Mouse (Mus musculus): Measurements from ENCODE around the gene Eftud2. TPM values are rescaled to one million over a fixed set of nuclear protein-coding genes. Genes with fewer than 3 reads are reported as not detected.

The Eftud2 gene
- total RNA-seq, 2 experiments from 2014 or later: 49.8 to 54.5 TPM

DNA sequence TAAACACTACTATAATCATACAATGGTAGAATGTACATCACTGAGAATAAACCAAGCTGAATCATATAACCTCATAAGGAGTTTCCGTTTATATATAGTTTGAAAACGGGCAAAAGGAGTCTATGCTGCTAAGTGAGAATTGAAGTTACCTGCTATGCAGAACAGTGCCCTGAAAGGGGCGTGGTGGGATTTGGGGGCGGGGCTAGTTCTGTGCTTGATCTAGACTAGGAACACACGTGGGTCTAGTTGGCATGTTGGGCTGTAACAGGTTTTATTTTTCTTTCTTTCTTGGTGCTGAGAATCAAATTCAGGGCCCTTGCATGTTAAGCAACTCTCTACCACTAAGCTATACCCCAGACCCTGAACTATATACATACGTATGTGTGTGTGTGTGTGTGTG is 59.6 kb downstream of the Eftud2 start:
- no peak for ATAC-seq (replicated peaks; ENCODE audit: low FRiP score, poor library complexity, severe bottlenecking)

DNA sequence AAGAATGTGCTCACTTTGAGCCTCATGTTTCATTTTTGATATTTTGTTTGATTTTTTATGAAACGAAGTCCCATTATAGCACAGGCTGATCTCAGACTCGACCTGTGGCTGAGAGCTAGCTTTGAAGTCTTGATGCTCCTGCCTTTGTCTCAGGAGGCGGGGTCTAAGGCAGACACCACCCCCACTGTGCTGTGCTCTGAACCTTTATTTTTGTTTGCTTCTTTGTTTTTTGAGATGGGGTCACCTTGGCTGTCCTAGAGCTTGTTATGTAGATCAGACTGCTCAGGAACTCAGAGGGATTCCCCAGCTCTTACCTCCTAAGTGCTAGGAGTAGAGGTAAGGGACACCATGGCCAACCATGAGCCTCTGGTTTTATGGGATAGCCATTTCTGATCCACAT is 60.4 kb downstream of the Eftud2 start:
- no peak for ATAC-seq (replicated peaks; ENCODE audit: low FRiP score, poor library complexity, severe bottlenecking)

DNA sequence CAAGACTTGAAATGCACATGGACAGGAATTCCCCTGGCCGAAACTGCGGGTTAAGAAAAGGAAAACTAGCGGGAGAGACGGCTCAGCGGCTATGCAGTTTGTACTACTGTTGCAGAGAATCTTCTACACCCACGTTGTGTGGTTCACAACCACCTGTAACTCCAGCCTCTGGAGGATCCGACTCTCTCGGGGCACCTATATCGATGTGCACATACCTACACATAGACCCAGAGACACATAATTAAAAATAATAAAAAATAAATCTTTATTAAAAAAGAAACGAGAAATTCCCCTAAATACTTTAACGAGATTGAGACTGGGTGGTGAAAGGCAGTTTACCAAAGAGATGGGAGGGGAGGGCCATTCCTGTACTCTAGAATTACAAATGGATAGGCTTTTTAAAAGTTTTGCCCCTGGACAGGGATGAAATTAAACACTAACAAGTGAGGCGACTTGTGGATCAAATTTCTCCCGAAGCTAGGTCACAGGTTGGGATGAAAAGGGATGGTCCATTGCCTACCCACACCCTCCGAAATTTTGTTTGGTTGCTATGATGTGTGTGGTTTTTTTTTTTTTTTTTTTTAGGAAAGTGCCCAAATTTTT is 60.9 kb downstream of the Eftud2 start:
- no peak for ATAC-seq (replicated peaks; ENCODE audit: low FRiP score, poor library complexity, severe bottlenecking)

DNA sequence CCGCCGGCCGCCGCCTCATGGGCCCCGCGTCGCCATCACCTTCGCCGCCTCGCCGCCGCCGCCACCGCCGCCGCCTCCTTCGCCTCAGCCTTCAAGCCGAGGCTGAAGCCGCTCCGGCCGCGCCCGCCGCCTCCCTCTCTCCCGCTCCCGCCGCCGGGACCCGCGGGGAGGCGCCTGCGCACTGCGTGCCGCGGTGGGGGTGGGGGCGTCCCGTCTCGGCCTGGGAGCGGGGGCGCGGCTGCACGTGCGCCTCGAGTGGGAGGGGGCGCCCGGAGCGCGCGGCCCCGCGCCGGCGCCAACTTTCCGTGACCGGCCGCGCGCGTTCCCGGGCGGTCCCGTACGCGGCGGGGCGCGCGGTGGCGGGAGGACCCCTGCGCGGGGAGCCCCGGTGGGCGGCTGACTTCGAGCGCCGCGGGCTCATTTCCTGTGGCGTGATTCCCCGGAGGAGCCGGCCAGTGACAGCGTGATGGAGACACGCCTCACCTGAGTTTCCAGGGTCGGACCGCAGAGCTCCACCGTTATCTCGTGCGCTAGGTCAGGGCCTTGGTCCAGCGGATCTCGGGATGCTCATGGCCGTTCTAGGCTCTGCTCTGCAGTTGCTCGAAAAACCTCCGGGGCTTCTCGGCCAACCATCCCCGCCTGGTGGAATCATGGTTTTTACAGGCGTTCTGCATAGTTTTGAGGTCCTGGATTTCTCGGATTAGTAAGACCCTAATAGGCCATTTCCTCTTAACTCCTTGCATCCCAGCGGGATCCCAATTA is 61.6 kb downstream of the Eftud2 start, which contains the start of gene Gjc1:
Gjc1 (minus strand) TSS at position 680 of the 762 bp plus-strand sequence.
- no peak for ATAC-seq (replicated peaks; ENCODE audit: low FRiP score, poor library complexity, severe bottlenecking)

DNA sequence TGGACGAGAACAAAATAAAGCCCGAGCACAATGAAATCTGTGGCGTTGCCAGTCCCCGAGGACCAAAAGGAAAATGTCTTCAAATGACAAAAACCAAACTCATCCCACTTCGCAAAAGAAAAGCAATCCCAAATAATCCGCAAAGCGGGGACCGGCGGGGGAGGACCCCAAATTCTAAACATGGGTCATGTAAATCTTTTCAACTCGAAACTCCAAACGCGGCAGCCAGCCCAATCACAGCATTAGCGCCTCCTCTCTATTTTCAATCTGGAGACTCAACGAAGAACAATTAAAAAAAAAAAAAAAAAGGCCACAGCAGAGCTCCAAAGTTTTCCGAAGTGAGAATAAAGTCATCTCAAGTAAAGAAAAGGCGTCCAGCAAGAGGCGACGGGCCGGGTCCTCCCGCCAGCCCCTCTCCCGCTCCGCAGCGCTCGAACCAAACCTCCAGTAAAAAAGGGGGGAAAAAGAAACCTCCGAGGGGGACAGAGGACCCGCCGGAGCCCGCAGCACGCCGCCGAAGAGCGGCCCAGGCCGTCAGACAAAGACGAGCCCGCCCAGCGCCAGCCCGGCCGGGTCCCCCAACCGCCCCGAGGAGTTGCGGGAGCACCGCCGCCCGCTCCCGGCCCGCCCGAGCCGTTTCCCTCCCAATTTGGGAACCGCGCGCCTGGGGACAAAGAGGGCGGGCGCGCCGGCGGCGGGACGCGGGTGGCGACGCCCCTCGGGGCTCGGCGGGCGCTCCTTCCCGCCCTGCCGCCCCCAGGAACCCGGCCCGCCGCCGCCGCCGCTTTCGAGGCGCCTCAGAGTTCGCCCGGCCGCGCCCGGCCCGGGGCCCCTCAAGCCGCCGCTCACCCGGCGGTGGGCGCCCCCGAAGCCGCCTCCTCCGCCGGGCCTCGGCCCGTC is 62.4 kb downstream of the Eftud2 start:
- no peak for ATAC-seq (replicated peaks; ENCODE audit: low FRiP score, poor library complexity, severe bottlenecking)

DNA sequence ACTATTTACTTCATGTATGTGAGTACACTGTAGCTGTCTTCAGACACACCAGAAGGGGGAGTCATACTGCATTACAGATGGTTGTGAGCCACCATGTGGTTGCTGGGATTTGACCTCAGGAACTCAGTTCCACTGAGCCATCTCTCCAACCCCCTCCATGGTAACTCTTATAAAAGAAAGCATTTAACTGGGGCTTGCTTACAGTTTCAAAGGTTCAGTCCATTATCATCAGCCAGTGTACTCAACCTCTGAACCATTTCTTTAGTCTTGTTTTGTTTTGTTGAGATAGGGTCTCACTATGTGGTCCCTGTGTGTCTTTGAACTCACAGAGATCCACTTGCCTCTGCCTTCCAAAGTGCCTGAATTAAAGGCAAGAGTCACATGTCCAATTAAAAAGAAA is 65.9 kb downstream of the Eftud2 start:
- ATAC-seq (replicated peaks; ENCODE audit: low FRiP score, poor library complexity, severe bottlenecking): no peak

DNA sequence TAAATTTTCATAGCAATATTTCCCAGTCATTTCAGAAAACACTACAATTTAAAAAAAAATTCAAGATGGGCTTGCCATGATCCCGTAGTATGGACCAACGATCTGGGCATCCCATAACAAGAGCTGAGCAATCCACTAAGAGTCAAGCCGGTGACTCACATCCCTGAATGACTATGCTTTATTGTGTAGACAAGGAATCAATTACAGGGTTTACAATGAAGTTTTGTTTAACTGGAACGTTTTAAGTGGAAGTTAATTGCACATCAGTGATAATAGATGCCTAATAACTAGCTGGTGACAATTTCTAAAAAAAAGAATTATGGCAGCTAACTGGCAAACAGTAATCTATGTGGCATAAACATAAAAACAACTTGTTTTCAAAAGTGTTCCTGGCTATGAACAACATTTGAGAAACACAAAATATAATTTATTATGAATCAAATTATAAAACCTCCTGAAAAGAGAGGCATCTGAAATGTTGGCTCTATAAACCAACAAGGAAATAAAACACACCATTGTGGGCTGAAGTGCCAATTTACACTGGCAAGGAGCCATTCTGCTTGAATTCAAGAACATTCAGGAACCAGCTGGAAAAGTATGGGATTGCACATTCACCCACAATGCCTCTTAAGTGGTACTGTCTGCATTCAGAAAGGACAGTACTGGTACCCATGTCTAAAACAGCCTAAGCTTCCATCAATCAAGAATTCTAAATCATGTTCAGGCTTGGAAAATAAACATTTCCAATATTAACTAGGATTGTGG is 69.9 kb downstream of the Eftud2 start:
- ATAC-seq (replicated peaks; ENCODE audit: low FRiP score, poor library complexity, severe bottlenecking): no peak

DNA sequence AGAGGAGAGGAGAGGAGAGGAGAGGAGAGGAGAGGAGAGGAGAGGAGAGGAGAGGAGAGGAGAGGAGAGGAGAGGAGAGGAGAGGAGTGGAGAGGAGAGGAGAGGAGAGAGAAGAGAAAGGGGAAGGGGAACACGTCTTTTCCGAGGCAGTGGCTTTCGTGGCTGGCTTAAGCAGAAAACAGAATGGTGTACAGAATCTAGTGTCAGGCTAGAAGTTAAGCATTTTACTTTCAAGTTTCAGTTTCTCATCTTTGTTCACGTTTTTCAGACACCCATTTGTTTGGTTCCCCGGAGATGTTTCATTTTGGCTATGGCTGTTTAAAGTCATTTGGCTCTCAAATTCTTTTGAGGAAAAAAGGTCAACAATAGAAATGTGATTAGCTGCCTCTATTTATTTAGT is 72.5 kb downstream of the Eftud2 start:
- ATAC-seq (replicated peaks; ENCODE audit: low FRiP score, poor library complexity, severe bottlenecking): no peak

DNA sequence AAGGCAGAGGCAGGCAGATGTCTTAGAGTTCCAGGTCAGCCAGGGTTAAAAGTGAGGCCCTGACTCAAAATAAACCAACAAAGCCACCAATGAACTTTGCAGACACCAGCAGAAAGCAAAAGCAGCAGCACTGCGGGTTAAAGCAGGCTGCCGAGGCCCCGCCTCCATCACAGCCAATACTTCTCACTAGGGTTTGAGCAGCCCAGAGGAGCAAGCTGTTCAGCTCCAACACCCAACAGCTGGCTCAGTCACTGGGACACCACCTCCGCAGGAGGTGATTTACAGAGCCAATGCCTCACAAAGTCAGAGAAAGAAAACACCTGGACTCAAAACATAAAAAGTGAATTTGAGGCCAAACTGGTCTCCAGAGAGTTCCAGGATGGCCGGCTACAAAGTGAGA is 77.3 kb downstream of the Eftud2 start:
- no peak for ATAC-seq (replicated peaks; ENCODE audit: low FRiP score, poor library complexity, severe bottlenecking)

DNA sequence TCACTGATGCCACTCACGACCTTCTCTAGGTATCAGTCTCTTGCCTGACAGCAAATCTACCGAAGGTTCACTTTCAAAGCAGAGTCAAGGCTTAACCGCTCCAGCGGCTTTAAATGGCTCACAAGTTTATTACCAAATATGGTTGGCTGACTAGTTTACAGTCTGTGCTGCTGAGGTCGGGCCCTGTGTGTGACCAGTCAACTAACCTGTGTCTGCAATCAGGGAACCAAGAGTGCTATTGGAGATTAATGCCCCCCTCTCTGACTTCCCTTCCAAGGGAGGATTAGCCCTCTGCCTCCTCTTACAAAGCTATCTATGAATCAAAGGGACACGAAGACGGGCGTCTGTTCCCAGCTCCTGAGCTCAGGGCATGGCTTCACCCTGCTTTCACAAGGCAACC is 86.6 kb downstream of the Eftud2 start:
- ATAC-seq (replicated peaks; ENCODE audit: low FRiP score, poor library complexity, severe bottlenecking): no peak

DNA sequence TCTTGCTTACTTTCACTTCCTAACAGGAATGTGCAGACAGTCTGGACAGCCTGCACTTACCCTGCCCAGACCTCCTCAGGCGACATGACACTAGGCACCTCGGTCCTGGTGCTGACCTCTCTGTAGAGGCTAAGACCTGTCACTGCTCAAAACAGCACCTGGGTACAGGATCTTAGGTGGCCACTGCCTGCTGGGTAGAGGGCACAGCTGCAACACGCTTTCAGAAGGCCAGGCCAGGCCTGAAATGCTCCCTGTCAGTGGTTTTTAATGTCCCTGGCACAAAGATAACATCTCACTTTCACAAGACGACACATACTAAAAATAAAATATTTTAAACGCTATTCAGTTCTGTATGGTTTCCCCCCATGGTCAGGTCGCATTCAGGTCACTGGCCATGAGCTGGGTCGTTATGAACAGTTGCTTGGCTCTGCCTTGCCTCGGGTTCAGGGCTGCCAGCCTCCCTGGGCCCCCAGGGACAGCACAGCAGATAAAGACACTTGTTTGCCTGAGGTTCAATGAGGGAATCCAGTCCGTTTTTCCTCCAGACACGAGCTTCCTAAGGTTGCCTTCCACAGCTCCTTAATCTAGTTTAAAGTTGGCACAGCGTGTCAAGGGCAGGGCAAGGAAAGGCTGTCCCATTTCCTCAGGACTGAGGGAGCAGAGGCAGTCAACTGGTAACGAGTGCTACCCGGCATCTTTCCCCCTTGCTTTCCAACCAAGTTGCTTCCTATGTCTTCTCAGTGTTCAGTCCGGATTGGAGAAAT is 88.9 kb downstream of the Eftud2 start:
- no peak for ATAC-seq (replicated peaks; ENCODE audit: low FRiP score, poor library complexity, severe bottlenecking)

Other genes with a start within 250 kb of the Eftud2 start
- gene Meioc, start 217.3 kb downstream of the Eftud2 start, total RNA-seq (2015; ENCODE audit: low replicate concordance): not detected in 2 replicates
- not detected in 2 replicates for gene Meioc, start 217.3 kb downstream of the Eftud2 start, total RNA-seq (2017; ENCODE audit: low replicate concordance)
- 4.4 and 8.1 TPM in 2 replicates for gene Ccdc43, start 183.2 kb downstream of the Eftud2 start, total RNA-seq (2015; ENCODE audit: low replicate concordance)
- 2.9 and 12.0 TPM in 2 replicates for gene Ccdc43, start 183.2 kb downstream of the Eftud2 start, total RNA-seq (2017; ENCODE audit: low replicate concordance)
- gene Adam11, start 119.5 kb downstream of the Eftud2 start, total RNA-seq (2015; ENCODE audit: low replicate concordance): not detected in 2 replicates
- gene Adam11, start 119.5 kb downstream of the Eftud2 start, total RNA-seq (2017; ENCODE audit: low replicate concordance): not detected in 2 replicates
- gene Gjc1, start 61.3 kb downstream of the Eftud2 start, total RNA-seq (2015; ENCODE audit: low replicate concordance): not detected in 2 replicates
- gene Gjc1, start 61.3 kb downstream of the Eftud2 start, total RNA-seq (2017; ENCODE audit: low replicate concordance): 0.09 TPM in 1 of 2 replicates, not detected in the other
- not detected in 2 replicates for gene Higd1b, start 45.1 kb downstream of the Eftud2 start, total RNA-seq (2015; ENCODE audit: low replicate concordance)
- not detected in 2 replicates for gene Higd1b, start 45.1 kb downstream of the Eftud2 start, total RNA-seq (2017; ENCODE audit: low replicate concordance)
- not detected in 2 replicates for gene Ccdc103, start 219 bp upstream of the Eftud2 start, total RNA-seq (2015; ENCODE audit: low replicate concordance)
- gene Ccdc103, start 219 bp upstream of the Eftud2 start, total RNA-seq (2017; ENCODE audit: low replicate concordance): not detected in 2 replicates
- not detected in 2 replicates for gene Fam187a, start 4.2 kb upstream of the Eftud2 start, total RNA-seq (2015; ENCODE audit: low replicate concordance)
- not detected in 2 replicates for gene Fam187a, start 4.2 kb upstream of the Eftud2 start, total RNA-seq (2017; ENCODE audit: low replicate concordance)
- 26.9 and 33.2 TPM in 2 replicates for gene Gfap, start 19.9 kb upstream of the Eftud2 start, total RNA-seq (2015; ENCODE audit: low replicate concordance)
- 46.3 and 50.4 TPM in 2 replicates for gene Gfap, start 19.9 kb upstream of the Eftud2 start, total RNA-seq (2017; ENCODE audit: low replicate concordance)
- 10.4 and 10.7 TPM in 2 replicates for gene Kif18b, start 44.1 kb upstream of the Eftud2 start, total RNA-seq (2015; ENCODE audit: low replicate concordance)
- 18.1 TPM in 2 replicates for gene Kif18b, start 44.1 kb upstream of the Eftud2 start, total RNA-seq (2017; ENCODE audit: low replicate concordance)
- not detected in 2 replicates for gene C1ql1, start 65.7 kb upstream of the Eftud2 start, total RNA-seq (2015; ENCODE audit: low replicate concordance)
- gene C1ql1, start 65.7 kb upstream of the Eftud2 start, total RNA-seq (2017; ENCODE audit: low replicate concordance): not detected in 2 replicates
- gene Nmt1, start 147.2 kb upstream of the Eftud2 start, total RNA-seq (2015; ENCODE audit: low replicate concordance): 17.8 and 31.3 TPM in 2 replicates
- gene Nmt1, start 147.2 kb upstream of the Eftud2 start, total RNA-seq (2017; ENCODE audit: low replicate concordance): 16.9 and 17.3 TPM in 2 replicates
- 16.3 and 25.5 TPM in 2 replicates for gene Dcakd, start 147.3 kb upstream of the Eftud2 start, total RNA-seq (2015; ENCODE audit: low replicate concordance)
- gene Dcakd, start 147.3 kb upstream of the Eftud2 start, total RNA-seq (2017; ENCODE audit: low replicate concordance): 6.8 and 26.4 TPM in 2 replicates
- not detected in 2 replicates for gene Plcd3, start 220.7 kb upstream of the Eftud2 start, total RNA-seq (2015; ENCODE audit: low replicate concordance)
- 0.70 and 1.0 TPM in 2 replicates for gene Plcd3, start 220.7 kb upstream of the Eftud2 start, total RNA-seq (2017; ENCODE audit: low replicate concordance)
- 6.7 and 15.3 TPM in 2 replicates for gene Acbd4, start 220.7 kb upstream of the Eftud2 start, total RNA-seq (2015; ENCODE audit: low replicate concordance)
- gene Acbd4, start 220.7 kb upstream of the Eftud2 start, total RNA-seq (2017; ENCODE audit: low replicate concordance): 25.0 TPM in 2 replicates
- gene Hexim1, start 235.2 kb upstream of the Eftud2 start, total RNA-seq (2015; ENCODE audit: low replicate concordance): 14.8 and 15.9 TPM in 2 replicates
- 27.9 and 36.7 TPM in 2 replicates for gene Hexim1, start 235.2 kb upstream of the Eftud2 start, total RNA-seq (2017; ENCODE audit: low replicate concordance)